Mouse (Mus musculus) ES-Bruce4 (cell line): ENCODE measurements around the gene Uspl1. TPM values are rescaled to one million over a fixed set of nuclear protein-coding genes. Genes with fewer than 3 reads are reported as not detected.

Experiments used
- H3K27ac ChIP-seq: 2 replicates; pipeline ENCODE4 v1.5.1; 2012; ENCODE audit warnings: low read length, inconsistent platforms; ENCODE audit not compliant: insufficient read depth
- H3K27me3 ChIP-seq: 2 replicates; pipeline ENCODE4 v1.6.1; 2012; ENCODE audit warnings: mild to moderate bottlenecking, low read length, inconsistent platforms; ENCODE audit not compliant: control insufficient read depth, poor library complexity, insufficient read depth, severe bottlenecking
- H3K36me3 ChIP-seq: 2 replicates; pipeline ENCODE4 v1.6.1; 2012; ENCODE audit warnings: inconsistent platforms, mild to moderate bottlenecking, low read length, moderate library complexity; ENCODE audit not compliant: control insufficient read depth, poor library complexity, insufficient read depth, severe bottlenecking
- H3K4me1 ChIP-seq: one replicate; pipeline ENCODE4 v1.8.1; 2011; ENCODE audit warnings: low read length; ENCODE audit not compliant: control insufficient read depth, insufficient read depth
- H3K4me3 ChIP-seq: 2 replicates; pipeline ENCODE4 v1.5.1; 2011; ENCODE audit warnings: low read depth, mild to moderate bottlenecking, low read length
- H3K9ac ChIP-seq: 2 replicates; pipeline ENCODE4 v1.6.1; 2012; ENCODE audit warnings: low read depth, mild to moderate bottlenecking, inconsistent platforms; ENCODE audit not compliant: poor library complexity, severe bottlenecking
- H3K9me3 ChIP-seq: replicated peaks from 2 replicates; pipeline ENCODE4 v1.6.1; 2012; ENCODE audit warnings: mild to moderate bottlenecking, low read length, inconsistent platforms; ENCODE audit not compliant: control insufficient read depth, poor library complexity, insufficient read depth, severe bottlenecking
- CTCF ChIP-seq: IDR thresholded peaks from one replicate; pipeline ENCODE4 v1.8.1; 2011; ENCODE audit warnings: low read depth, low read length
- EP300 ChIP-seq: IDR thresholded peaks from 2 replicates; pipeline ENCODE4 v1.6.1; 2011; ENCODE audit warnings: low read depth, low read length; ENCODE audit not compliant: insufficient read depth
- POLR2A ChIP-seq: IDR thresholded peaks from one replicate; pipeline ENCODE4 v1.8.1; 2011; ENCODE audit warnings: low read length; ENCODE audit not compliant: insufficient read depth
- polyA plus RNA-seq: library from polyadenylated mRNA; stranded (reverse); fragments of >200 nt; gene quantifications from 2 replicates; pipeline ENCODE4 v1.2.4, GENCODE M21; 2011; ENCODE audit warnings: low read depth; ENCODE audit not compliant: missing spikeins, insufficient read depth, insufficient read length

The Uspl1 gene
- polyA plus RNA-seq, 1 experiment, result 63.8 TPM

GRCm38 (mm10) chr5:149202941-149203340 is 18.8 kb downstream of the Uspl1 start:
- Histone ChIP-seq H3K27me3 (no peaks in the 10 kb centered on the region), H3K4me3 (no peak overlapping the region), H3K9me3 (no peaks in the 10 kb centered on the region), H3K4me1 (peaks cover 2% of the 10 kb centered on the region), H3K27ac (0 out of 2 replicates have a peak overlapping the region, but pooled peaks have one; percentile 4), H3K9ac (no peak overlapping the region), H3K36me3 (peaks cover 46% of the 10 kb centered on the region)
- TF ChIP-seq POLR2A, result no peak
- no peak for TF ChIP-seq CTCF

- Histone ChIP-seq H3K4me1 (peaks cover 2% of the 10 kb centered on the region), H3K9ac (no peak overlapping the region), H3K4me3 (no peak overlapping the region), H3K36me3 (peaks cover 43% of the 10 kb centered on the region), H3K27ac (no peak overlapping the region), H3K9me3 (no peaks in the 10 kb centered on the region), H3K27me3 (no peaks in the 10 kb centered on the region)
- TF ChIP-seq POLR2A (no peak), EP300 (no peak), CTCF (no peak)
Measured at GRCm38 (mm10) chr5:149203796-149204375, 19.7 kb downstream of the Uspl1 start.

- H3K4me3 ChIP-seq, result no peak overlapping the region
- no peaks in the 10 kb centered on the region for H3K9me3 ChIP-seq
- no peaks in the 10 kb centered on the region for H3K27me3 ChIP-seq
- no peak overlapping the region for H3K27ac ChIP-seq
- no peak for TF ChIP-seq CTCF
- no peak for TF ChIP-seq POLR2A
- TF ChIP-seq EP300, result no peak
- H3K36me3 ChIP-seq, result peaks cover 43% of the 10 kb centered on the region
- H3K4me1 ChIP-seq, result peaks cover 2% of the 10 kb centered on the region
- H3K9ac ChIP-seq, result no peak overlapping the region
Measured at GRCm38 (mm10) chr5:149204822-149205221, 20.7 kb downstream of the Uspl1 start.

- Histone ChIP-seq H3K4me3 (no peak overlapping the region), H3K27ac (no peak overlapping the region), H3K9ac (no peak overlapping the region), H3K36me3 (peaks cover 46% of the 10 kb centered on the region), H3K4me1 (peaks cover 2% of the 10 kb centered on the region), H3K9me3 (no peaks in the 10 kb centered on the region), H3K27me3 (no peaks in the 10 kb centered on the region)
- TF ChIP-seq CTCF, result no peak
- no peak for TF ChIP-seq POLR2A
- no peak for TF ChIP-seq EP300
Measured at GRCm38 (mm10) chr5:149205265-149205664, 21.1 kb downstream of the Uspl1 start.

GRCm38 (mm10) chr5:149206286-149206685 is 22.1 kb downstream of the Uspl1 start:
- Histone ChIP-seq H3K9ac (no peak overlapping the region), H3K36me3 (peaks cover 52% of the 10 kb centered on the region), H3K4me1 (peaks cover 2% of the 10 kb centered on the region), H3K27me3 (no peaks in the 10 kb centered on the region), H3K27ac (no peak overlapping the region), H3K4me3 (no peak overlapping the region), H3K9me3 (no peaks in the 10 kb centered on the region)
- no peak for TF ChIP-seq CTCF
- no peak for TF ChIP-seq POLR2A
- TF ChIP-seq EP300, result no peak

GRCm38 (mm10) chr5:149207661-149208060 is 23.5 kb downstream of the Uspl1 start:
- Histone ChIP-seq H3K4me3 (no peak overlapping the region), H3K9me3 (no peaks in the 10 kb centered on the region), H3K36me3 (peaks cover 55% of the 10 kb centered on the region), H3K27ac (no peak overlapping the region), H3K27me3 (no peaks in the 10 kb centered on the region), H3K4me1 (peaks cover 2% of the 10 kb centered on the region), H3K9ac (no peak overlapping the region)
- TF ChIP-seq POLR2A, result no peak
- TF ChIP-seq CTCF, result no peak
- no peak for TF ChIP-seq EP300
